Mouse (Mus musculus): ENCODE measurements around the gene Trim50. TPM values are rescaled to one million over a fixed set of nuclear protein-coding genes. Genes with fewer than 3 reads are reported as not detected.

Trim50 gene
- total RNA-seq, 2 experiments from 2014 or later, result not detected

GRCm38 (mm10) chr5:135369787-135370654 lies 16.9 kb downstream of the Trim50 start, which contains the start of gene Nsun5:
TSS of gene Nsun5 (plus strand) at chr5:135369953.
- peak; percentile 98 for DNase-seq

GRCm38 (mm10) chr5:135371195-135371594 lies 18.1 kb downstream of the Trim50 start:
- DNase-seq, result no peak

- no peak for DNase-seq
Observed at GRCm38 (mm10) chr5:135373601-135374000, 20.5 kb downstream of the Trim50 start.

- DNase-seq, result peak; percentile 78
Observed at GRCm38 (mm10) chr5:135375167-135375566, 22.1 kb downstream of the Trim50 start.

GRCm38 (mm10) chr5:135376341-135376740 lies 23.2 kb downstream of the Trim50 start:
- DNase-seq, result no peak

GRCm38 (mm10) chr5:135380681-135381080 lies 27.6 kb downstream of the Trim50 start:
- DNase-seq, result no peak

GRCm38 (mm10) chr5:135381356-135381925 lies 28.3 kb downstream of the Trim50 start:
- DNase-seq, result no peak

GRCm38 (mm10) chr5:135382746-135383145 lies 29.7 kb downstream of the Trim50 start:
- no peak for DNase-seq

- no peak for DNase-seq
Observed at GRCm38 (mm10) chr5:135383771-135384170, 30.7 kb downstream of the Trim50 start.

- peak; percentile 86 for DNase-seq
Observed at GRCm38 (mm10) chr5:135394004-135394823, 41.1 kb downstream of the Trim50 start, which contains the start of gene Pom121. TSS of gene Pom121 (minus strand) at chr5:135394546.

- peak; percentile 47 for DNase-seq
Observed at GRCm38 (mm10) chr5:135395826-135396225, 42.7 kb downstream of the Trim50 start.

- no peak for DNase-seq
Observed at GRCm38 (mm10) chr5:135399382-135399781, 46.3 kb downstream of the Trim50 start.

- DNase-seq, result peak; percentile 91
Observed at GRCm38 (mm10) chr5:135400244-135400643, 47.1 kb downstream of the Trim50 start.

GRCm38 (mm10) chr5:135404623-135405022 lies 51.5 kb downstream of the Trim50 start:
- DNase-seq, result peak; percentile 31

- no peak for DNase-seq
Observed at GRCm38 (mm10) chr5:135405437-135405836, 52.3 kb downstream of the Trim50 start.

- DNase-seq, result no peak
Observed at GRCm38 (mm10) chr5:135408114-135408513, 55.0 kb downstream of the Trim50 start.

- no peak for DNase-seq
Observed at GRCm38 (mm10) chr5:135410266-135410665, 57.2 kb downstream of the Trim50 start.

Small RNA genes lying within 50 kb of the gene (microRNA-seq; reads per million reads assigned to microRNA genes)
- 0.69 to 1.4 reads per million in 2 experiments for gene Mir7033

Other genes starting within 250 kb of the Trim50 start
- gene Tbl2, start 203.6 kb upstream of the Trim50 start, total RNA-seq (2021), result 10 to 100 TPM; 15.8 to 18.4 TPM
- 10 to 100 TPM; 31.1 to 31.9 TPM for gene Bcl7b, start 185.0 kb upstream of the Trim50 start, total RNA-seq (2021)
- 10 to 100 TPM; 53.9 to 54.3 TPM for gene Baz1b, start 166.0 kb upstream of the Trim50 start, total RNA-seq (2021)
- 1 to 10 TPM; 1.2 to 1.7 TPM for gene Fzd9, start 102.1 kb upstream of the Trim50 start, total RNA-seq (2021)
- gene Fkbp6, start 3.3 kb upstream of the Trim50 start, total RNA-seq (2021), result under 1 TPM; 0.69 to 0.74 TPM
- 10 to 100 TPM; 14.5 to 15.1 TPM for gene Nsun5, start 16.7 kb downstream of the Trim50 start, total RNA-seq (2021)
- gene Pom121, start 41.3 kb downstream of the Trim50 start, total RNA-seq (2021), result 10 to 100 TPM; 31.9 to 32.1 TPM
- gene Hip1, start 191.8 kb downstream of the Trim50 start, total RNA-seq (2021), result 10 to 100 TPM; 40.7 to 43.9 TPM
- gene Ccl26, start 210.3 kb downstream of the Trim50 start, total RNA-seq (2021), result not detected
- under 1 TPM; 0.29 to 0.52 TPM for gene Ccl24, start 219.8 kb downstream of the Trim50 start, total RNA-seq (2021)

Data from heart, postnatal 4 days (tissue).